Mouse (Mus musculus) heart, postnatal 0 days (tissue): ENCODE data around the gene Tbr1.

Experiments
- CTCF ChIP-seq: IDR thresholded peaks from 2 replicates; pipeline ENCODE4 v1.5.1; 2016; ENCODE audit warnings: antibody characterized with exemption, control low read depth, low read depth
- EP300 ChIP-seq: IDR thresholded peaks from 2 replicates; pipeline ENCODE4 v1.6.1; 2016; ENCODE audit warnings: antibody characterized with exemption, low read depth

GRCm38 (mm10) chr2:61812536-61812935, 9.8 kb downstream of the Tbr1 start:
- no peak for TF ChIP-seq EP300
- TF ChIP-seq CTCF, result no peak
